Mouse (Mus musculus) adrenal gland, postnatal 10 days (tissue): ENCODE results near the gene Rnft1. TPM values are rescaled to one million over a fixed set of nuclear protein-coding genes. Genes with fewer than 3 reads are reported as not detected.
"Not testable (repeated sequence)": the region's sequence is repeated elsewhere in the genome, so short reads cannot be mapped to it uniquely, and the experiment has no call there.

ENCODE experiments used
- DNase-seq: peaks from one replicate; pipeline ENCODE4 v3.0.0; 2021; ENCODE audit warnings: mixed read lengths
- total RNA-seq, 2 experiments: library from RNA; stranded (reverse); gene quantifications; 2 replicates each; pipeline ENCODE4 v1.2.3; 2021

Rnft1 gene
- total RNA-seq, 2 experiments from 2014 or later = 37.2 to 37.7 TPM

- DNase-seq = no peak
Observed at GRCm38 (mm10) chr11:86519751-86520150, 35.3 kb downstream of the Rnft1 start.

GRCm38 (mm10) chr11:86527528-86527927 is 43.1 kb downstream of the Rnft1 start:
- no peak for DNase-seq

GRCm38 (mm10) chr11:86532834-86533233 is 48.4 kb downstream of the Rnft1 start:
- peak; percentile 22 for DNase-seq

- DNase-seq = not testable (repeated sequence)
Observed at GRCm38 (mm10) chr11:86533302-86533701, 48.8 kb downstream of the Rnft1 start.

- no peak for DNase-seq
Observed at GRCm38 (mm10) chr11:86534201-86534910, 49.9 kb downstream of the Rnft1 start.

- DNase-seq = no peak
Observed at GRCm38 (mm10) chr11:86538786-86539185, 54.3 kb downstream of the Rnft1 start.

- no peak for DNase-seq
Observed at GRCm38 (mm10) chr11:86539716-86540475, 55.4 kb downstream of the Rnft1 start.

GRCm38 (mm10) chr11:86540476-86540845 is 56.0 kb downstream of the Rnft1 start:
- no peak for DNase-seq

- DNase-seq = no peak
Observed at GRCm38 (mm10) chr11:86542851-86543250, 58.4 kb downstream of the Rnft1 start.

GRCm38 (mm10) chr11:86543960-86544638 is 59.6 kb downstream of the Rnft1 start:
- DNase-seq = no peak

- DNase-seq = peak; percentile 100
Observed at GRCm38 (mm10) chr11:86544639-86545299, 60.3 kb downstream of the Rnft1 start, which contains the start of the genes Rps6kb1 and Tubd1. Rps6kb1 (minus strand) TSS chr11:86544805. Tubd1 (plus strand) TSS chr11:86544991.

- DNase-seq = no peak
Observed at GRCm38 (mm10) chr11:86545556-86545955, 61.1 kb downstream of the Rnft1 start.

- no peak for DNase-seq
Observed at GRCm38 (mm10) chr11:86547412-86547811, 63.0 kb downstream of the Rnft1 start.

Other genes with a start within 250 kb of the Rnft1 start
- gene Ints2, start 227.1 kb upstream of the Rnft1 start, total RNA-seq = 10 to 100 TPM; 15.7 to 21.0 TPM
- gene Med13, start 127.1 kb upstream of the Rnft1 start, total RNA-seq = 10 to 100 TPM; 49.4 to 55.0 TPM
- gene Rps6kb1, start 60.1 kb downstream of the Rnft1 start, total RNA-seq = 10 to 100 TPM; 33.3 to 37.8 TPM
- gene Tubd1, start 60.3 kb downstream of the Rnft1 start, total RNA-seq = 1 to 10 TPM; 7.5 to 8.2 TPM
- gene Vmp1, start 199.2 kb downstream of the Rnft1 start, total RNA-seq = 100 to 1,000 TPM in 1 of 2 experiments, 10 to 100 TPM in 1; 95.7 to 104 TPM
- gene Ptrh2, start 199.3 kb downstream of the Rnft1 start, total RNA-seq = 10 to 100 TPM; 17.7 to 19.0 TPM